9 mouse cellular contexts compared by ENCODE assay signal in genomic region chr12:75389308-75390135, GRCm38 (mm10). TPM values are rescaled to one million over a fixed set of nuclear protein-coding genes. Genes with fewer than 3 reads are reported as not detected.
A peak's percentile ranks its signal among the peaks of the same experiment; 100 is the strongest.
DNase-seq lines count a peak whose midpoint lies in the region; ATAC-seq and TF ChIP-seq lines count a peak whose summit lies in the region.
"Had no signal": no experiment of that assay in that cellular context is flagged by ENCODE, and none has a peak within 500 bp of the region (broad histone marks: within the 10 kb centered on the region; RNA-seq: fewer than 3 reads in every experiment).

No protein-coding gene starts in this region.

- no peak for ATAC-seq in intestine, embryonic 14.5 days (replicated peaks; ENCODE audit: low FRiP score, low TSS enrichment, low read depth)
- ATAC-seq in intestine, embryonic 15.5 days, result no peak
- ATAC-seq in granulocyte monocyte progenitor cell, adult 5-6 weeks (replicated peaks; ENCODE audit: poor library complexity, severe bottlenecking), result peak; percentile 74
- ATAC-seq in midbrain, embryonic 16.5 days, result peak; percentile 79

- peak; percentile 93 for TF ChIP-seq RAD21 in MEL (IDR thresholded peaks at IDR 0.05; ENCODE audit: low read depth, low read length)

- 0 out of 2 replicates have a peak, but pooled peaks cover 3% of the 10 kb centered on the region for H3K27me3 ChIP-seq in intestine, embryonic 14.5 days (replicated peaks; ENCODE audit: control insufficient read depth, insufficient read depth, low read length)
- H3K27me3 ChIP-seq in intestine, embryonic 15.5 days (replicated peaks), result no peaks in the 10 kb centered on the region
- no peaks in the 10 kb centered on the region; a peak in 1 of 4 replicates for H3K27me3 ChIP-seq in MEL (ENCODE audit: control insufficient read depth in 1 of 2, insufficient read depth in 2 of 2, low read length in 2 of 2)
- no peaks in the 10 kb centered on the region for H3K27me3 ChIP-seq in midbrain, embryonic 16.5 days (ENCODE audit: control insufficient read depth, insufficient read depth, low read depth, low read length)
- H3K27me3 ChIP-seq: limb, embryonic 12.5 days had no signal

- no peaks in the 10 kb centered on the region for H3K79me2 ChIP-seq in MEL (ENCODE audit: control insufficient read depth, insufficient read depth, low read length, poor library complexity)

- TF ChIP-seq POLR2A in MEL (IDR thresholded peaks at IDR 0.05; ENCODE audit: control insufficient read depth in 1 of 2, insufficient read depth in 1 of 2, low read depth in 1 of 2, low read length in 2 of 2, poor library complexity in 1 of 2), result no peak

- peak; percentile 66 to 85 (median 79) for TF ChIP-seq CTCF in MEL (IDR thresholded peaks at IDR 0.05 in 2 of 3, conservative IDR thresholded peaks at IDR 0.05 in 1 of 3; ENCODE audit: control insufficient read depth in 1 of 3, insufficient read depth in 1 of 3, low read depth in 2 of 3, low read length in 3 of 3, poor library complexity in 1 of 3, severe bottlenecking in 1 of 3)

- H3K36me3 ChIP-seq in intestine, embryonic 14.5 days (ENCODE audit: control insufficient read depth, insufficient read depth, low read length), result no peaks in the 10 kb centered on the region
- H3K36me3 ChIP-seq in intestine, embryonic 15.5 days, result no peaks in the 10 kb centered on the region
- H3K36me3 ChIP-seq in MEL (ENCODE audit: control insufficient read depth in 1 of 2, insufficient read depth in 2 of 2, low read length in 2 of 2), result no peaks in the 10 kb centered on the region
- no peaks in the 10 kb centered on the region for H3K36me3 ChIP-seq in midbrain, embryonic 16.5 days (ENCODE audit: control insufficient read depth, insufficient read depth, low read length)
- H3K36me3 ChIP-seq: limb, embryonic 12.5 days had no signal

- WGBS in intestine, embryonic 14.5 days, result 38% methylated on average over 20 of the region's 20 CpGs
- 39% methylated on average over 20 of the region's 20 CpGs for WGBS in intestine, embryonic 15.5 days
- WGBS in midbrain, embryonic 16.5 days, result 39% methylated on average over 20 of the region's 20 CpGs

- no peaks in the 10 kb centered on the region for H3K4me1 ChIP-seq in intestine, embryonic 14.5 days (replicated peaks; ENCODE audit: control insufficient read depth, insufficient read depth, low read length)
- no peaks in the 10 kb centered on the region for H3K4me1 ChIP-seq in intestine, embryonic 15.5 days (replicated peaks)
- no peaks in the 10 kb centered on the region for H3K4me1 ChIP-seq in MEL (ENCODE audit: control insufficient read depth in 1 of 2, insufficient read depth in 2 of 2, low read length in 2 of 2)
- no peaks in the 10 kb centered on the region; the same call in 1 of the 2 replicates for H3K4me1 ChIP-seq in midbrain, embryonic 16.5 days (ENCODE audit: control insufficient read depth, insufficient read depth, low read length)

- no peaks in the 10 kb centered on the region for H3K9me3 ChIP-seq in intestine, embryonic 14.5 days (ENCODE audit: control insufficient read depth, low read length)
- no peaks in the 10 kb centered on the region for H3K9me3 ChIP-seq in intestine, embryonic 15.5 days
- H3K9me3 ChIP-seq in MEL (replicated peaks; ENCODE audit: insufficient read depth, low read length), result no peaks in the 10 kb centered on the region
- H3K9me3 ChIP-seq in midbrain, embryonic 16.5 days (replicated peaks; ENCODE audit: control insufficient read depth, low read length, poor library complexity, severe bottlenecking), result no peaks in the 10 kb centered on the region
- H3K9me3 ChIP-seq: limb, embryonic 12.5 days had no signal

- H3K4me3 ChIP-seq in intestine, embryonic 14.5 days (ENCODE audit: low read depth, low read length), result no peak overlapping the region
- H3K4me3 ChIP-seq in intestine, embryonic 15.5 days (replicated peaks), result no peak overlapping the region
- H3K4me3 ChIP-seq in MEL (ENCODE audit: control insufficient read depth in 1 of 2, insufficient read depth in 1 of 2, low read depth in 2 of 2, low read length in 2 of 2), result no peak overlapping the region
- H3K4me3 ChIP-seq in midbrain, embryonic 16.5 days (ENCODE audit: low read depth, low read length), result peak overlapping the region; percentile 26; the same call in 1 of the 2 replicates
- H3K4me3 ChIP-seq: limb, embryonic 12.5 days had no signal

- no peak for TF ChIP-seq EP300 in MEL (IDR thresholded peaks at IDR 0.05; ENCODE audit: low read depth in 1 of 2, low read length in 2 of 2)

- DNase-seq in intestine, embryonic 14.5 days (ENCODE audit: low spot score), result peak; percentile 71
- peak; percentile 40 for DNase-seq in MEL (ENCODE audit: low read depth, low spot score)
- peak; percentile 58 for DNase-seq in cerebellum, adult 9-10 months
- DNase-seq in left cerebral cortex, adult 18-20 months (ENCODE audit: low spot score in 2 of 2), result peak; percentile 44 to 56
- DNase-seq in T-cell, adult 2 months (ENCODE audit: low spot score), result no peak

- no peak overlapping the region for H3K4me2 ChIP-seq in intestine, embryonic 14.5 days (ENCODE audit: low read length)
- H3K4me2 ChIP-seq in intestine, embryonic 15.5 days (replicated peaks), result no peak overlapping the region
- H3K4me2 ChIP-seq in midbrain, embryonic 16.5 days (ENCODE audit: low read length), result peak overlapping the region; percentile 46
- H3K4me2 ChIP-seq: limb, embryonic 12.5 days had no signal

- H3K9ac ChIP-seq in intestine, embryonic 14.5 days (ENCODE audit: low read length), result no peak overlapping the region
- no peak overlapping the region for H3K9ac ChIP-seq in intestine, embryonic 15.5 days
- H3K9ac ChIP-seq in MEL (ENCODE audit: control insufficient read depth, low read depth, low read length, poor library complexity, severe bottlenecking), result no peak overlapping the region
- H3K9ac ChIP-seq in midbrain, embryonic 16.5 days (ENCODE audit: low read depth, low read length), result peak overlapping the region; percentile 39; the same call in 1 of the 2 replicates
- H3K9ac ChIP-seq: limb, embryonic 12.5 days had no signal

- H3K27ac ChIP-seq in intestine, embryonic 14.5 days (ENCODE audit: low read depth), result no peak overlapping the region
- no peak overlapping the region for H3K27ac ChIP-seq in intestine, embryonic 15.5 days
- no peak overlapping the region for H3K27ac ChIP-seq in MEL (ENCODE audit: control insufficient read depth, low read depth, low read length)
- H3K27ac ChIP-seq in midbrain, embryonic 16.5 days (ENCODE audit: low read length), result no peak overlapping the region
- H3K27ac ChIP-seq: limb, embryonic 12.5 days had no signal

TF ChIP-seq in MEL, 35 proteins besides CTCF, POLR2A, EP300 and RAD21:
- TF ChIP-seq SMC3 (IDR thresholded peaks at IDR 0.05; ENCODE audit: low read depth, low read length) (peak; percentile 93), RCOR1 (IDR thresholded peaks at IDR 0.05; ENCODE audit: low read depth, low read length) (no peak), ZNF384 (IDR thresholded peaks at IDR 0.05; ENCODE audit: low read depth, low read length) (peak; percentile 63), ZC3H11A (IDR thresholded peaks at IDR 0.05; ENCODE audit: low read depth, low read length) (peak; percentile 94)

RNA-seq across cellular contexts. Expression of gene Gphb5, which starts 27.1 kb away (rescaled TPM):
- not detected in 2 replicates for polyA plus RNA-seq in intestine, embryonic 14.5 days (2014; fragmentation: Nextera tagmentation; extraction: Ambion mirVana)
- polyA plus RNA-seq in intestine, embryonic 15.5 days (2015; fragmentation: Nextera tagmentation; extraction: Ambion mirVana), result not detected in 2 replicates
- not detected in 2 replicates for total RNA-seq in MEL (2012; rRNA removed)
- not detected for polyA plus RNA-seq in MEL (2012; ENCODE audit: insufficient read depth in 1 of 2, insufficient read length in 2 of 2, low read depth in 1 of 2, low replicate concordance in 2 of 2, missing spikeins in 1 of 2)
- total RNA-seq in granulocyte monocyte progenitor cell, adult 5-6 weeks (2014; fragmentation: Nextera tagmentation), result not detected in 2 replicates
- total RNA-seq in granulocyte monocyte progenitor cell, adult 5-6 weeks (2017), result not detected in 2 replicates
- not detected for total RNA-seq in left cerebral cortex, adult 18-20 months (2021)
- not detected in 2 replicates for polyA plus RNA-seq in midbrain, embryonic 16.5 days (2015; fragmentation: Nextera tagmentation; extraction: Ambion mirVana)
- polyA plus RNA-seq: limb, embryonic 12.5 days had no signal

Comparison
In these comparisons a context has a peak if more than half of its experiments do, and no peak if none do; other contexts are left out.
1. ATAC-seq: peak in granulocyte monocyte progenitor cell, adult 5-6 weeks (single experiment) and midbrain, embryonic 16.5 days (single experiment); none in intestine, embryonic 14.5 days (single experiment) and intestine, embryonic 15.5 days (single experiment).